Mouse (Mus musculus) MEL (cell line): ENCODE measurements around the gene Eml6. TPM values are rescaled to one million over a fixed set of nuclear protein-coding genes. Genes with fewer than 3 reads are reported as not detected.

ENCODE experiments used
- DNase-seq: peaks from one replicate; pipeline ENCODE4 v3.0.0; 2011; ENCODE audit warnings: low read depth, low spot score
- H3K27ac ChIP-seq: 2 replicates; pipeline ENCODE4 v1.5.1; 2012; ENCODE audit warnings: low read depth, mild to moderate bottlenecking, control low read depth, low read length, moderate library complexity; ENCODE audit not compliant: control insufficient read depth
- H3K27me3 ChIP-seq, 2 experiments: fragments of 150-350 bp in 1 of 2; sonication (generic) in 1 of 2; 2 replicates each; pipeline ENCODE4 v1.6.1; 2012; ENCODE audit warnings: low read length in 2 of 2, mild to moderate bottlenecking in 2 of 2, improper control_type of control experiment in 1 of 2, moderate library complexity in 1 of 2; ENCODE audit not compliant: insufficient read depth in 2 of 2, control insufficient read depth in 1 of 2
- H3K36me3 ChIP-seq, 2 experiments: 2 replicates each; pipeline ENCODE4 v1.6.1; 2012 to 2014; ENCODE audit warnings: low read length in 2 of 2, improper control_type of control experiment in 1 of 2, inconsistent platforms in 1 of 2, mild to moderate bottlenecking in 1 of 2; ENCODE audit not compliant: insufficient read depth in 2 of 2, control insufficient read depth in 1 of 2
- H3K4me1 ChIP-seq, 2 experiments: fragments of 150-350 bp in 1 of 2; sonication (generic) in 1 of 2; 2 replicates each; pipeline ENCODE4 v1.6.1; 2012; ENCODE audit warnings: low read length in 2 of 2, improper control_type of control experiment in 1 of 2, mild to moderate bottlenecking in 1 of 2; ENCODE audit not compliant: insufficient read depth in 2 of 2, control insufficient read depth in 1 of 2
- H3K4me3 ChIP-seq, 2 experiments: fragments of 150-350 bp in 1 of 2; sonication (generic) in 1 of 2; 2 replicates each; pipeline ENCODE4 v1.5.1; 2012; ENCODE audit warnings: low read depth in 2 of 2, low read length in 2 of 2, mild to moderate bottlenecking in 2 of 2, moderate library complexity in 2 of 2, control low read depth in 1 of 2, improper control_type of control experiment in 1 of 2; ENCODE audit not compliant: control insufficient read depth in 1 of 2, insufficient read depth in 1 of 2
- H3K79me2 ChIP-seq: 2 replicates; pipeline ENCODE4 v1.6.1; 2012; ENCODE audit warnings: mild to moderate bottlenecking, low read length, moderate library complexity; ENCODE audit not compliant: control insufficient read depth, poor library complexity, insufficient read depth
- H3K9ac ChIP-seq: 2 replicates; pipeline ENCODE4 v1.6.1; 2012; ENCODE audit warnings: low read depth, mild to moderate bottlenecking, control low read depth, low read length, moderate library complexity; ENCODE audit not compliant: control insufficient read depth, poor library complexity, severe bottlenecking
- H3K9me3 ChIP-seq: fragments of 150-350 bp; sonication (generic); replicated peaks from 2 replicates; pipeline ENCODE4 v1.6.1; 2012; ENCODE audit warnings: mild to moderate bottlenecking, low read length, improper control_type of control experiment, moderate library complexity; ENCODE audit not compliant: insufficient read depth
- BHLHE40 ChIP-seq: IDR thresholded peaks from 2 replicates; pipeline ENCODE4 v1.6.1; 2012; ENCODE audit warnings: low read depth, mild to moderate bottlenecking, inconsistent platforms, low read length, improper control_type of control experiment, borderline replicate concordance
- CHD1 ChIP-seq: IDR thresholded peaks from 2 replicates; pipeline ENCODE4 v1.6.1; 2012; ENCODE audit warnings: low read depth, mild to moderate bottlenecking, inconsistent platforms, low read length, improper control_type of control experiment
- CHD2 ChIP-seq: IDR thresholded peaks from 2 replicates; pipeline ENCODE4 v1.6.1; 2011; ENCODE audit warnings: low read length, improper control_type of control experiment
- E2F4 ChIP-seq: IDR thresholded peaks from 2 replicates; pipeline ENCODE4 v1.6.1; 2011; ENCODE audit warnings: low read depth, low read length, improper control_type of control experiment, borderline replicate concordance
- ELF1 ChIP-seq: IDR thresholded peaks from 2 replicates; pipeline ENCODE4 v1.6.1; 2014; ENCODE audit warnings: low read depth, mild to moderate bottlenecking, inconsistent platforms, low read length, improper control_type of control experiment, moderate library complexity
- EP300 ChIP-seq, 2 experiments: IDR thresholded peaks; 2 replicates each; pipeline ENCODE4 v1.6.1; 2011; ENCODE audit warnings: improper control_type of control experiment in 2 of 2, low read length in 2 of 2, low read depth in 1 of 2, mild to moderate bottlenecking in 1 of 2
- ETS1 ChIP-seq: IDR thresholded peaks from 2 replicates; pipeline ENCODE4 v1.6.1; 2012; ENCODE audit warnings: low read depth, mild to moderate bottlenecking, inconsistent platforms, low read length, improper control_type of control experiment, moderate library complexity
- GABPA ChIP-seq: IDR thresholded peaks from 2 replicates; pipeline ENCODE4 v1.6.1; 2012; ENCODE audit warnings: low read depth, mild to moderate bottlenecking, inconsistent platforms, low read length, improper control_type of control experiment, moderate library complexity
- GATA1 ChIP-seq: IDR thresholded peaks from 2 replicates; pipeline ENCODE4 v1.6.1; 2011; ENCODE audit warnings: low read depth, low read length, improper control_type of control experiment
- HCFC1 ChIP-seq: IDR thresholded peaks from 2 replicates; pipeline ENCODE4 v1.6.1; 2012; ENCODE audit warnings: low read depth, mild to moderate bottlenecking, inconsistent platforms, low read length, improper control_type of control experiment, moderate library complexity
- JUND ChIP-seq: IDR thresholded peaks from 2 replicates; pipeline ENCODE4 v1.6.1; 2011; ENCODE audit warnings: low read depth, mild to moderate bottlenecking, improper control_type of control experiment, low read length
- MAFK ChIP-seq: IDR thresholded peaks from 2 replicates; pipeline ENCODE4 v1.6.1; 2011; ENCODE audit warnings: low read depth, mild to moderate bottlenecking, low read length, improper control_type of control experiment, borderline replicate concordance
- MEF2A ChIP-seq: IDR thresholded peaks from 2 replicates; pipeline ENCODE4 v1.6.1; 2014; ENCODE audit warnings: low read depth, mild to moderate bottlenecking, inconsistent platforms, low read length, improper control_type of control experiment; ENCODE audit not compliant: poor library complexity, insufficient replicate concordance, severe bottlenecking; ENCODE audit errors: extremely low read depth
- MXI1 ChIP-seq: IDR thresholded peaks from 2 replicates; pipeline ENCODE4 v1.6.1; 2011; ENCODE audit warnings: mild to moderate bottlenecking, low read depth, low read length, improper control_type of control experiment
- MYC ChIP-seq: IDR thresholded peaks from 2 replicates; pipeline ENCODE4 v1.6.1; 2011; ENCODE audit warnings: low read depth, mild to moderate bottlenecking, low read length, improper control_type of control experiment, moderate library complexity
- NELFE ChIP-seq: IDR thresholded peaks from 2 replicates; pipeline ENCODE4 v1.6.1; 2011; ENCODE audit warnings: low read depth, low read length, improper control_type of control experiment
- NRF1 ChIP-seq: IDR thresholded peaks from 2 replicates; pipeline ENCODE4 v1.6.1; 2014; ENCODE audit warnings: low read depth, mild to moderate bottlenecking, inconsistent platforms, low read length, improper control_type of control experiment, moderate library complexity; ENCODE audit not compliant: poor library complexity, insufficient read depth, severe bottlenecking
- POLR2A ChIP-seq, 2 experiments: IDR thresholded peaks; 2 replicates each; pipeline ENCODE4 v1.6.1; 2011 to 2012; ENCODE audit warnings: low read length in 2 of 2, mild to moderate bottlenecking in 2 of 2, control low read depth in 1 of 2, improper control_type of control experiment in 1 of 2, low read depth in 1 of 2, moderate library complexity in 1 of 2; ENCODE audit not compliant: control insufficient read depth in 1 of 2, insufficient read depth in 1 of 2, poor library complexity in 1 of 2
- POLR2AphosphoS2 ChIP-seq: IDR thresholded peaks from 2 replicates; pipeline ENCODE4 v1.6.1; 2011; ENCODE audit warnings: low read length, improper control_type of control experiment
- POLR2AphosphoS5 ChIP-seq: IDR thresholded peaks from 2 replicates; pipeline ENCODE4 v1.6.1; 2012; ENCODE audit warnings: low read depth, borderline replicate concordance, mild to moderate bottlenecking, inconsistent platforms, low read length, moderate library complexity, mixed read lengths
- RAD21 ChIP-seq: IDR thresholded peaks from 2 replicates; pipeline ENCODE4 v1.6.1; 2011; ENCODE audit warnings: mild to moderate bottlenecking, low read depth, low read length, improper control_type of control experiment
- RCOR1 ChIP-seq: IDR thresholded peaks from 2 replicates; pipeline ENCODE4 v1.6.1; 2012; ENCODE audit warnings: low read depth, mild to moderate bottlenecking, inconsistent platforms, low read length, improper control_type of control experiment
- SIN3A ChIP-seq: IDR thresholded peaks from 2 replicates; pipeline ENCODE4 v1.6.1; 2012; ENCODE audit warnings: low read length, improper control_type of control experiment, inconsistent platforms
- TCF12 ChIP-seq: IDR thresholded peaks from 2 replicates; pipeline ENCODE4 v1.6.1; 2014; ENCODE audit warnings: low read depth, mild to moderate bottlenecking, inconsistent platforms, low read length, improper control_type of control experiment, moderate library complexity
- USF1 ChIP-seq: IDR thresholded peaks from 2 replicates; pipeline ENCODE4 v1.6.1; 2014; ENCODE audit warnings: low read depth, mild to moderate bottlenecking, inconsistent platforms, low read length, improper control_type of control experiment, moderate library complexity
- ZC3H11A ChIP-seq: IDR thresholded peaks from 2 replicates; pipeline ENCODE4 v1.6.1; 2012; ENCODE audit warnings: low read depth, mild to moderate bottlenecking, inconsistent platforms, low read length, improper control_type of control experiment
- ZKSCAN1 ChIP-seq: IDR thresholded peaks from 2 replicates; pipeline ENCODE4 v1.6.1; 2012; ENCODE audit warnings: low read depth, mild to moderate bottlenecking, inconsistent platforms, low read length, improper control_type of control experiment, moderate library complexity
- ZMIZ1 ChIP-seq: IDR thresholded peaks from 2 replicates; pipeline ENCODE4 v1.6.1; 2012; ENCODE audit warnings: low read depth, mild to moderate bottlenecking, inconsistent platforms, low read length, improper control_type of control experiment, moderate library complexity
- ZNF384 ChIP-seq: IDR thresholded peaks from 2 replicates; pipeline ENCODE4 v1.6.1; 2012; ENCODE audit warnings: low read depth, mild to moderate bottlenecking, inconsistent platforms, low read length, improper control_type of control experiment
- polyA plus RNA-seq, 2 experiments: library from polyadenylated mRNA; stranded (reverse) in 1 of 2; unstranded in 1 of 2; fragments of >175 nt in 1 of 2; fragments of >200 nt in 1 of 2; gene quantifications; 2 replicates each; pipeline versions ENCODE4 v1.2.1 to v1.2.4; 2012; ENCODE audit warnings: low replicate concordance in 2 of 2, low read depth in 1 of 2; ENCODE audit not compliant: insufficient read length in 2 of 2, insufficient read depth in 1 of 2, missing spikeins in 1 of 2
- total RNA-seq: library from RNA; depleted of rRNA; stranded (reverse); fragments of 300-350 nt; gene quantifications from 2 replicates; pipeline ENCODE4 v1.2.3, GENCODE M21; 2012

The Eml6 gene
- total and polyA plus RNA-seq, 3 experiments = 2.7 to 2.8 TPM; not detected in 1

- Histone ChIP-seq H3K4me3 (peak overlapping the region; percentile 25 to 40), H3K36me3 (peaks cover 0 to 21% of the 10 kb centered on the region in 2 experiments; a peak in 2 of 4 replicates), H3K27me3 (no peaks in the 10 kb centered on the region), H3K9me3 (no peaks in the 10 kb centered on the region), H3K79me2 (no peaks in the 10 kb centered on the region), H3K27ac (0 out of 2 replicates have a peak overlapping the region, but pooled peaks have one; percentile 36), H3K9ac (peak overlapping the region; percentile 32; the same call in 1 of the 2 replicates), H3K4me1 (peaks cover 18% of the 10 kb centered on the region in 2 experiments)
- TF ChIP-seq POLR2AphosphoS2 (no peak), RAD21 (no peak), RCOR1 (peak; percentile 87), MEF2A (no peak), USF1 (no peak), GATA1 (no peak), ZMIZ1 (no peak), ELF1 (0 out of 2 replicates have a peak, but pooled peaks have one; percentile 21), TCF12 (no peak), HCFC1 (0 out of 2 replicates have a peak, but pooled peaks have one; percentile 35)
- DNase-seq = peak; percentile 75
Measured at GRCm38 (mm10) chr11:29787473-29787872, 238.4 kb downstream of the Eml6 start.

GRCm38 (mm10) chr11:29786583-29787219, 239.1 kb downstream of the Eml6 start:
- Histone ChIP-seq H3K4me3 (peak overlapping the region in 1 of 2 experiments; percentile 27; a peak in 2 of 4 replicates), H3K27ac (peak overlapping the region; percentile 12)
- TF ChIP-seq EP300 (IDR thresholded peaks at IDR 0.05; ENCODE audit: low read depth in 1 of 2, low read length in 2 of 2) (peak; percentile 85 to 86), MYC (peak; percentile 72), BHLHE40 (peak; percentile 82), ETS1 (peak; percentile 91), POLR2A (IDR thresholded peaks at IDR 0.05; ENCODE audit: control insufficient read depth in 1 of 2, insufficient read depth in 1 of 2, low read depth in 1 of 2, low read length in 2 of 2, poor library complexity in 1 of 2) (no peak), HCFC1 (no peak), POLR2AphosphoS2 (no peak), RCOR1 (peak; percentile 99), NELFE (no peak), GABPA (no peak), SIN3A (peak; percentile 91), E2F4 (no peak), CHD2 (no peak), MAFK (peak; percentile 73; the same call in 1 of the 2 replicates), MXI1 (peak; percentile 78; the same call in 1 of the 2 replicates), ZNF384 (no peak), JUND (no peak), ZC3H11A (no peak; the same call in 1 of the 2 replicates), POLR2AphosphoS5 (no peak), TCF12 (peak; percentile 88), ZKSCAN1 (no peak), NRF1 (no peak), MEF2A (peak; percentile 36; the same call in 1 of the 2 replicates), CHD1 (no peak), RAD21 (peak; percentile 0; the same call in 1 of the 2 replicates)

More at GRCm38 (mm10) chr11:29786583-29787219, 239.1 kb downstream of the Eml6 start:
- Histone ChIP-seq H3K9me3 (no peaks in the 10 kb centered on the region), H3K79me2 (no peaks in the 10 kb centered on the region), H3K9ac (no peak overlapping the region), H3K4me1 (peaks cover 16% of the 10 kb centered on the region in 2 experiments), H3K27me3 (no peaks in the 10 kb centered on the region), H3K36me3 (peaks cover 0 to 17% of the 10 kb centered on the region in 2 experiments; a peak in 2 of 4 replicates)
- DNase-seq = peak; percentile 94
